Mouse (Mus musculus) midbrain, embryonic 15.5 days (tissue): ENCODE data around the gene Pcbp3. TPM values are rescaled to one million over a fixed set of nuclear protein-coding genes. Genes with fewer than 3 reads are reported as not detected.
A peak's percentile ranks its signal among the peaks of the same experiment; 100 is the strongest.

Source experiments
- ATAC-seq: fragments of 200-750 bp; cut with Nextera tagmentation; replicated peaks from 2 replicates; pipeline ENCODE4 v1.8.0; 2017; ENCODE audit warnings: moderate TSS enrichment
- H3K27ac ChIP-seq: fragments of 300-500 bp; sonication (generic); 2 replicates; pipeline ENCODE4 v1.5.1; 2015; ENCODE audit warnings: mild to moderate bottlenecking, inconsistent platforms
- H3K27me3 ChIP-seq: fragments of 300-500 bp; sonication (generic); replicated peaks from 2 replicates; pipeline ENCODE4 v1.6.1; 2015; ENCODE audit warnings: inconsistent platforms
- H3K36me3 ChIP-seq: fragments of 300-500 bp; sonication (generic); replicated peaks from 2 replicates; pipeline ENCODE4 v1.6.1; 2015; ENCODE audit warnings: inconsistent platforms
- H3K4me1 ChIP-seq: fragments of 300-500 bp; sonication (generic); 2 replicates; pipeline ENCODE4 v1.6.1; 2015; ENCODE audit warnings: inconsistent platforms
- H3K4me2 ChIP-seq: fragments of 300-500 bp; sonication (generic); 2 replicates; pipeline ENCODE4 v1.6.1; 2015; ENCODE audit warnings: inconsistent platforms, mild to moderate bottlenecking, moderate library complexity
- H3K4me3 ChIP-seq: fragments of 300-500 bp; sonication (generic); 2 replicates; pipeline ENCODE4 v1.5.1; 2015; ENCODE audit warnings: mild to moderate bottlenecking, inconsistent platforms
- H3K9ac ChIP-seq: fragments of 300-500 bp; sonication (generic); 2 replicates; pipeline ENCODE4 v1.6.1; 2015; ENCODE audit warnings: mild to moderate bottlenecking, inconsistent platforms
- H3K9me3 ChIP-seq: fragments of 300-500 bp; sonication (generic); 2 replicates; pipeline ENCODE4 v1.6.1; 2016; ENCODE audit warnings: inconsistent platforms
- WGBS: fragments of 180-500 bp; shearing (Covaris S2); methylation state at CpG from one replicate; pipeline ENCODE4 v1.1.7; 2015; ENCODE audit warnings: mixed read lengths; 5-methylcytosine and 5-hydroxymethylcytosine counted together
- polyA plus RNA-seq: library from polyadenylated mRNA; unstranded; fragments of >200 nt; fragmentation: Nextera tagmentation; extraction: Ambion mirVana; gene quantifications from 2 replicates; pipeline ENCODE4 v1.2.1, GENCODE M21; 2015

Gene Pcbp3
- polyA plus RNA-seq, 1 experiment from 2014 or later = 69.5 TPM

DNA sequence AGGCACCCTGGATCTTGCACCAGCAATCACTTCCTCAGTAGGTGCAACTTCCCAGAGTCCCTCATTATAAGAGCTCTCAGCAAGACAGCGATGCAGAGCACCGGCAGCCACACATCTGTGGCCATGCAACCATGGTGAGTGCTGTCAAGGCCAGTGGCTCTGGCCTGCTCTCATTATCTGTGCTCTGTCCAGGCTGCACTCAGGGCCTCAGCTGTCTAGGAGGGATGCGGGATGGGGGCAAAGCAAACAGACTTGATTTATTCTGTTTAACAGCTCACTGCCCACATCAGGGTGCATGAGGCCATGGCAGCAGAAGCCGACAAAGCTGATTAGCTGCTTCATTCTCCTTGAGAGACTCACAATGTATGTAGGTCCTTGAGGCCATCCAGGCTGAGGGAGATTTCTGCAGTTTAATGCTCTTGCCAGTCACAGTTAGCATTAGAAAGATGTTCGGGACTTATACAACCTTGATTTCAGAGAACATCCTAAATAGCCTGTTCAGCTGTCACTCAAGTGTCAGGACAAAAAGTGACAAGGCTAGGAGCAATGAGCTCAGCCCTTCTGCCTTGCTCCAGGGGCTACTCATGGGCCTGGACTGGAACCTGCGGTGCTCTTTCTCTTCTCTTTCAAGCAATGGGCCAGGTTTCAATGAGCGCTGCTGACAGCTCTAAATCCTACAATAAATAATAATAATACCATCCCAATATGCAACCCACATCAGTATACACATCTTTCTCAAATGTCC is 151.6 kb downstream of the Pcbp3 start:
- Histone ChIP-seq H3K4me3 (no peak overlapping the region), H3K9me3 (no peaks in the 10 kb centered on the region), H3K4me1 (peaks cover 11% of the 10 kb centered on the region), H3K4me2 (no peak overlapping the region), H3K27me3 (no peaks in the 10 kb centered on the region), H3K36me3 (no peaks in the 10 kb centered on the region), H3K9ac (no peak overlapping the region), H3K27ac (peak overlapping the region; percentile 56; the same call in 1 of the 2 replicates)
- 24% methylated on average over 7 of the region's 7 CpGs for WGBS
- peak; percentile 82 for ATAC-seq

DNA sequence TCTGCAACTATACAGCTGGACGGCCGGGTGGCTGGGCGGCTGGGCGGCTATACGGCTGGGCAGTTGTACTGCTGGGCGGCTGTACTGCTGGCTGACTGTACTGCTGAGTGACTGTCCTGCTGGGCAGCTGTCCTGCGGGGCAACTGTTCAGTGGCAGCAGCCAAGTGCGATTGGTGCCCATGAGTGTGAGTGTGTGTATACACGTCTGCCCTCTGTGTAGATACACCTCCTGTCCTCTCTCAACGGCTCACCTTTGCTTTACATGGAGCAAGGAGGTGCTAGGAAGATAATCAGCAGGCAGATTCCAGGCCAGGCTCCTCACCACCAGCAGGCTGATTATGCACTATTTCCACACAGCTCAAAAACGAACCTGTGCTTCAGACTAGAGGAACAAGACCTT is 152.2 kb downstream of the Pcbp3 start:
- H3K9me3 ChIP-seq = no peaks in the 10 kb centered on the region
- no peak overlapping the region for H3K4me3 ChIP-seq
- no peaks in the 10 kb centered on the region for H3K27me3 ChIP-seq
- H3K27ac ChIP-seq = 0 out of 2 replicates have a peak overlapping the region, but pooled peaks have one; percentile 56
- 57% methylated on average over 11 of the region's 11 CpGs for WGBS
- ATAC-seq = no peak
- H3K4me1 ChIP-seq = peaks cover 11% of the 10 kb centered on the region
- no peak overlapping the region for H3K9ac ChIP-seq
- H3K4me2 ChIP-seq = no peak overlapping the region
- no peaks in the 10 kb centered on the region for H3K36me3 ChIP-seq

DNA sequence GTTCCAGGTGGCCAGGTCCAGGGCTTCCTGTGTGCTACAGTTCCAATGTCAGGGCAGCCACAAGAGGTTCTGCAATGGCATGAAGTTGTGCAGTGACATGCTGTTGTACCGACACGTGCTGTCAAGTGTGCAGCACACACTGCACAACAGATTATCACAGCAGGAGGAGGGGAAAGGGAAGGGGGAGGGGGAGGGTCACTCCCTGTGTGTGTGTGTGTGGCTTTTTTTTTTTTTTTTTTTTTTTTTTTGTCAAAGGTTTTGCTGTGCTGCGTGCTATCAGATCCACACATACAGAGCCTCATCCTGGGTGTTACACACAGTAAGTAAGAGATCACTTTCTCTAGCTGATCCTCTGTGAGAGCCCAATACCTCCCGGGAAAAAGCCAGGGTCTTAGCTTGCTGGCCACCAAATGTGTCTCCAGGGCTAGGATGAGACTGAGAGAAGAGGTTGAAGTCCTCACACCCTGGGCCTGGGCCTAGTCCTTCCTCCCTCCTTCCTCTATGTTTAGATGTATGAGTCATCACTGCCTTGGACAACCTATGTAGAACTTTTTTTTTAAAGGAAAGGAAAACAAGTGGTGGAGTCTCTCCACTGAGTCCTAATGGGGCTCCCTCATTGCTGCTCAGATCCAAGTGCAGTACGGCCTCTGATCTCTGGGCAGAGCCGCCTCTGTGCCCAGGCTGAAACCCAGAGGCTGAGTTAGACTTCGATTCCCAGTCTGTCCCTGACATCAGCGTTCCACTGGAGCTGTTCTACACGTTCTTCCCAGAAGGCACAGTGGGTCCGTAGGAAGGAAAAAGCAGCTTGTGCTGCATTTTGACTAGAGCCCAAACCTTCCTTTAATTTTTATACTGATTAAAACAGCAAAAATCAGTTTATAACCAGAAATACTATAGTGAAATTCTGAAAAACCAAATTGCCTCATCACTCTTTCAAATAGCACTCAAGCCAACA is 153.0 kb downstream of the Pcbp3 start:
- Histone ChIP-seq H3K4me2 (no peak overlapping the region), H3K9ac (no peak overlapping the region), H3K36me3 (no peaks in the 10 kb centered on the region), H3K27ac (no peak overlapping the region), H3K4me1 (peaks cover 11% of the 10 kb centered on the region), H3K9me3 (no peaks in the 10 kb centered on the region), H3K27me3 (no peaks in the 10 kb centered on the region), H3K4me3 (no peak overlapping the region)
- WGBS = 65% methylated on average over 10 of the region's 10 CpGs
- no peak for ATAC-seq

DNA sequence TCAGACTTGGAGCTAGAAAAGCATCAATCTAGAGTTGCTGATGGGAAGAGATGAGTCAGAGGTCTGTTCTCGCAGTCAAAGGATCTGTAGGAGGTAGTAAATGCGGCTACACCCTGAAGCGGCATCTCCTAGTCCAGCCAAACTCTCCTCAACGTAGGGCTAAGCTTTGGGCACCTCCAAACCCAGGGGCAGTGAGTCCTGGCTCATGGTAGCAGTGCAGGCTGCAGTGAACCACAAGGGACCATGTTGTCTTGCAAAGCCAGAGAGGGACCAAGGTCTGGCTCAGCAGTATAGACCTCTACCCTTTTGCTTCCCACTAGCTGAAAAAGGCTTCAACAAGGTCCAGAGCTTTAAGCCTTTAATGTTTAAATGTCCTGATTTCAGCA is 159.2 kb downstream of the Pcbp3 start:
- Histone ChIP-seq H3K9ac (no peak overlapping the region), H3K4me1 (peaks cover 6% of the 10 kb centered on the region; the same call in 1 of the 2 replicates), H3K27me3 (no peaks in the 10 kb centered on the region), H3K36me3 (no peaks in the 10 kb centered on the region; the same call in 1 of the 2 replicates), H3K4me3 (no peak overlapping the region), H3K27ac (no peak overlapping the region), H3K9me3 (no peaks in the 10 kb centered on the region), H3K4me2 (no peak overlapping the region)
- ATAC-seq = no peak
- 81% methylated on average over 4 of the region's 4 CpGs for WGBS

DNA sequence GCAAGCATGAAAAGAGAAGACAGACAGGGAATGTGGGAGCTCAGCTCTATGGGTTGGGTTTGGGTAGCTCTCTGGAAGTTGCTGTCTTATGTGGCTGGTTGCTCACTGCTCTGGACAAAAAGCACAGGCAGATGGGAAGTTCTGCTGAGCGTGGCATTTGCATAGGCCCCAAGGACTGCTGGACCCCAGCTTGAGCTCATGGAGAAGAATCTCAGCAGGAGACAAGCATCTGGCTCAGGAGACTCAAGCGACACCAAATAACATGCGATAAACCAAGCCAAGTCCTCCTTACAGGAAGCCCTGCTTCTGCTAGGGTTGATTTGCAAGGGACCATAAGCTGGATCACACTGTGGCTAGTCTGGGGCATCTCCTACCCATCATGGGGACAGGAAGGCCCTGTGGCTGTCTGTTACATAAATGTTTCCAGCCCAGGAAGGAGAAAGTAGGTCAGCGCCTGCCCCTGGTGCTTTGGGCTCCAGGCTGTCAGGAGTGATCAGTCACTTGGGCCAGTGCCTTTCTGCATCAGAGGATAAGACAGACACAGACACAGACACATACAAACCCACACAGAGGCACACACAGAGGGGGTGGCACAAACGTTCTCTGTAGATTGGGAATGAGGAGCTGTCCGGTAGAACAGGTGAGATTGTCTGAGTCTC is 159.7 kb downstream of the Pcbp3 start:
- Histone ChIP-seq H3K4me3 (no peak overlapping the region), H3K27ac (no peak overlapping the region), H3K9me3 (no peaks in the 10 kb centered on the region), H3K9ac (no peak overlapping the region), H3K4me2 (no peak overlapping the region), H3K27me3 (no peaks in the 10 kb centered on the region), H3K36me3 (no peaks in the 10 kb centered on the region; the same call in 1 of the 2 replicates), H3K4me1 (peaks cover 6% of the 10 kb centered on the region; the same call in 1 of the 2 replicates)
- WGBS = 73% methylated on average over 6 of the region's 6 CpGs
- ATAC-seq = no peak

DNA sequence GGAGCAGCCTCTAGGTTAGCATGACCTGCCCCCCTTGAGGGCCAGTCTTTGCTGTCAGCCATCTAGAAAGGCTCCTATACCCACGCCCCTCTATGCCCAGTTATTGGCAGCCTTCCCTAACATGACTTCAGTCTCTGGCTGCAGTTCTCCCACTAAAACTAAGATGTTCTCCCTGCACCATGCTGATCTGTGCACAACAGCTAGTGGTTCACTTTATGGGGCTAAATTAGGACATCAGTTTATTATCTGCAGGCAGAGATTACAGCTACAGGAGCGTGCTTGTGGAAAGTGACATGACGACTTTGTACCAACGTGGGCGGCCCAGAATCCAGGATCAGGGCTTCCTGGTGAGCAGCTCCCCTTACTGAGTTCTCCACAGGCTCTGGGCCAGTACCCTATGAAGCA is 160.4 kb downstream of the Pcbp3 start:
- no peak for ATAC-seq
- 75% methylated on average over 5 of the region's 5 CpGs for WGBS
- Histone ChIP-seq H3K36me3 (no peaks in the 10 kb centered on the region; the same call in 1 of the 2 replicates), H3K9ac (no peak overlapping the region), H3K27me3 (no peaks in the 10 kb centered on the region), H3K27ac (no peak overlapping the region), H3K4me1 (peaks cover 6% of the 10 kb centered on the region; the same call in 1 of the 2 replicates), H3K4me3 (no peak overlapping the region), H3K9me3 (no peaks in the 10 kb centered on the region), H3K4me2 (no peak overlapping the region)

DNA sequence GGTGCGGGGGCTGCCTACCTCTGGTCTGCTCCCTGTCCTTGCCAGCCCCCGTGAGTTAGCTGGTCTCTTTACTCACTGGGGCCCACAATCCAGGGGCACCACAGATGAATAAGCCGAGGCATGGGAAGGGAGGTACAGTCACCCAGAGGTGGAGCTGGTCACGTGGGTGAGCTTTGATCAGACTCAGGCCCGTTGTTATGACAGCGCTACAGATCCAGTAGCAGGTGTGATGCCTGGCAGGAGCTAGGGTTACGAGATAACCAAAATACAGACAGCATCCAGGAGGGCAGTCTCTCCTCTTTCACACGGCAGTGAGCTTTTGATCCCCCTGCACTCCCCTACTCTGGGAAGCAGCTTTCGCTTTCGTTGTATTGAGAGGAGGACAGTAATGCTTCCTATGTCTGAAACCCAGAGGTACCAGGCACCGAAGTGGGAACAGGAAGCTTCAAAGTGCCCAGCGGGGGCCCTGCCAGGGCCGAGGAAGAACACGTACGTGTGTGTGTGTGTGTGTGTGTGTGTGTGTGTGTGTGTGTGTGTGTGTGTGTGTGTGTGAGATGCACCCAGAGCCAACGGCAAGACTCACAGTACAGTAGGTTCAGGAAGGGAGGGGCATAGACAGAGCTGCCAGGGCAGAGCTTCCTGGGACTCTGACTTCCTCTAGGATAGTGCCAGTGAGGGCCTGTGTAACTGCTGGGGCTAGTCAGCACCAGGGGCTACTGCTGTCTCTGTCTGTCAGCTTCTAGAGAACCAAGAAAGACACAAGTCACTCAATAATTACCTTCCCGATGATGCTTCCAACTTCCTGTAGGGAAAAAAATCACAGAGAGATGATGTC is 162.7 kb downstream of the Pcbp3 start:
- Histone ChIP-seq H3K4me2 (no peak overlapping the region), H3K4me3 (no peak overlapping the region), H3K27ac (no peak overlapping the region), H3K27me3 (no peaks in the 10 kb centered on the region), H3K9me3 (no peaks in the 10 kb centered on the region), H3K9ac (no peak overlapping the region), H3K36me3 (no peaks in the 10 kb centered on the region; the same call in 1 of the 2 replicates), H3K4me1 (peaks cover 6% of the 10 kb centered on the region; the same call in 1 of the 2 replicates)
- ATAC-seq = 0 out of 2 replicates have a peak, but pooled peaks have one; percentile 20
- 91% methylated on average over 16 of the region's 17 CpGs for WGBS

DNA sequence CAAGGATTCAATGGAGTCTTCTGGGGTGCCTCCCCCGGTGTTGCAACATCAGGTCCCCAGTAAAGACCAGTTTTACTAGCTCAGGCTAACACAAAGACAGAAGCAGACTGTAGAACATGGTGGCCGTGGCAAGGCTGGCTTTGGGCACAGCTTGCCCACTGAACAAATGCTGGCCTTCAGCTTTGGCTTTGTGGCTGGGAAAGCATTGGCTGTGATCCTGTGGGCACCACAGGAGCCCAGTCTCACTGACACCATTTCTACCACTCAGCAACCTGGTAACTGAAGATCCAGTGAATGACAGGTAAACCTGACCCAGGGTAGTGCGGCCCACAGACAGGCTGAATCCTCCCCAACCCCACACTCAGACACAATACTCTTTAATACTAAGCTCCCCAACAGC is 167.6 kb downstream of the Pcbp3 start:
- no peak overlapping the region for H3K27ac ChIP-seq
- no peak overlapping the region for H3K9ac ChIP-seq
- no peaks in the 10 kb centered on the region for H3K9me3 ChIP-seq
- no peak overlapping the region for H3K4me3 ChIP-seq
- H3K4me2 ChIP-seq = no peak overlapping the region
- ATAC-seq = no peak
- WGBS = 95% methylated on average over 3 of the region's 3 CpGs
- H3K36me3 ChIP-seq = no peaks in the 10 kb centered on the region; the same call in 1 of the 2 replicates
- H3K27me3 ChIP-seq = no peaks in the 10 kb centered on the region
- H3K4me1 ChIP-seq = no peaks in the 10 kb centered on the region

DNA sequence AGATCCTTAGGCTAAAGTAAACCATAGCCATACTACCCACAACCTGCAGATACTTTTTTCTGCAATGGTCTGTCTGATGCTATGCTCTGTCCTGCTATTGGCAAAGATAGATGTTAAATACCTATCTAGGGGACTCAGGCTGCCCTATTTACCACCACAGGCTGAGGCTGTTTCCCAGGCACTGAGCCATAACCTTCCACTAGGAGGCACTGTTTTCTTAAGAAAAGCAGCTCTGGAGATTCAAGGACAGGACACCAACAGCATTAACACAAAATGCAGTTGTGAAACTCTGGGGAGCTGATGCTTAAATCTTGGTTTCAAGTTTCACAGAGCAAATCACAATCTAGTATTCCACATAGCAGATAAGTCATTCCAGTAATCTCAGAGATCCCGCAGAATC is 170.2 kb downstream of the Pcbp3 start:
- Histone ChIP-seq H3K4me2 (no peak overlapping the region), H3K9ac (no peak overlapping the region), H3K27ac (no peak overlapping the region), H3K4me3 (no peak overlapping the region), H3K27me3 (no peaks in the 10 kb centered on the region), H3K4me1 (no peaks in the 10 kb centered on the region), H3K9me3 (no peaks in the 10 kb centered on the region), H3K36me3 (no peaks in the 10 kb centered on the region)
- WGBS = 71% methylated on average over 1 of the region's 1 CpGs
- ATAC-seq = no peak

DNA sequence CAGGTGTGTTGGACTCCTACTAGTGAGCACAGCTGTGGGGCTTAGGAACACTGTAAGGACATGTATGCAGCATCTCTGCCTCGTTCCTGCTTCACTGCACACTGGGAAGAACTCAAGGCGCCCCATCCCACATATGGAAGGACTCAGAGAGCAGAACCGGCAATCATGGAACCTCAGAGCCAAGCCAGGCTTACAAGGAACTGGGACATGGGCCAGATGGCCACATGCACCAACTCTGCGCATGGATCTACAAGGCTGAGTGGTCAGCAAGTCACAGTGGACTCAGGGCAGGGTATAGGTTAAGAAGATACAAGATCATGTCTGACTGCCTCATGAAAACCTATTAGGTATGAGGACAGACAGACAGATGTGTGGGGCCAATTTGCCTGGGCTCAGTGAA is 171.8 kb downstream of the Pcbp3 start:
- 96% methylated on average over 4 of the region's 4 CpGs for WGBS
- Histone ChIP-seq H3K36me3 (no peaks in the 10 kb centered on the region), H3K27ac (no peak overlapping the region), H3K4me3 (no peak overlapping the region), H3K4me1 (no peaks in the 10 kb centered on the region), H3K9ac (no peak overlapping the region), H3K27me3 (no peaks in the 10 kb centered on the region), H3K9me3 (no peaks in the 10 kb centered on the region), H3K4me2 (no peak overlapping the region)
- no peak for ATAC-seq

DNA sequence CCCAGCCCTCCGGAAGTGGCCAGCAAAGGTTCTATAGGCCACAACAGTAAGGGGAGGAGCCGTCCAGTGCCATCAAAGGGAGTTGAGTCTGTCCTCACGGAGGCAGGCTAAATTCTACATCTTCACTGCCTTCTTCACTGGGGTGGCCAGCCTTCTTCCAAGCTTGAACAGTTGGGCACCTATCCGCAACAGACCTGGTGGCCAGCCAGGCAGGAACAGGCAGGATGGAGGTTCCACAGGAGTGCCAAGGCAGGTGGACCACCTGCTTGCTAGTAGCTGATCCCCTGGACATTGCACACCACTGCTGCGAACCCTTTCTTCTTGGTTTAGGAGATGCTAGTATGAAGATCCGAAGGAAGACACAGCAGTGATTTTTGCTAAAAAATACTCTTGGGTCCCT is 176.4 kb downstream of the Pcbp3 start:
- ATAC-seq = no peak
- Histone ChIP-seq H3K4me2 (no peak overlapping the region), H3K4me3 (no peak overlapping the region), H3K27me3 (no peaks in the 10 kb centered on the region), H3K36me3 (no peaks in the 10 kb centered on the region), H3K9ac (no peak overlapping the region), H3K27ac (no peak overlapping the region), H3K9me3 (no peaks in the 10 kb centered on the region), H3K4me1 (no peaks in the 10 kb centered on the region)
- WGBS = 77% methylated on average over 6 of the region's 6 CpGs
